Mouse (Mus musculus): ENCODE results near the gene Ggnbp2. TPM values are rescaled to one million over a fixed set of nuclear protein-coding genes. Genes with fewer than 3 reads are reported as not detected.

The Ggnbp2 gene
- polyA plus RNA-seq, 1 experiment from 2014 or later = 68.0 TPM

Small RNA genes lying within 50 kb of the gene (microRNA-seq; reads per million reads assigned to microRNA genes)
- not detected for gene Gm23564

Other genes with a start within 250 kb of the Ggnbp2 start
- gene Mrm1, start 51.3 kb downstream of the Ggnbp2 start, polyA plus RNA-seq (2014; fragmentation: Nextera tagmentation; extraction: Ambion mirVana) = 11.0 and 11.3 TPM in 2 replicates
- 11.7 and 12.9 TPM in 2 replicates for gene Dhrs11, start 41.8 kb downstream of the Ggnbp2 start, polyA plus RNA-seq (2014; fragmentation: Nextera tagmentation; extraction: Ambion mirVana)
- gene Myo19, start 9.3 kb upstream of the Ggnbp2 start, polyA plus RNA-seq (2014; fragmentation: Nextera tagmentation; extraction: Ambion mirVana) = 9.3 and 9.4 TPM in 2 replicates
- 3.0 and 4.2 TPM in 2 replicates for gene Pigw, start 9.5 kb upstream of the Ggnbp2 start, polyA plus RNA-seq (2014; fragmentation: Nextera tagmentation; extraction: Ambion mirVana)
- gene Znhit3, start 45.5 kb upstream of the Ggnbp2 start, polyA plus RNA-seq (2014; fragmentation: Nextera tagmentation; extraction: Ambion mirVana) = 54.9 and 64.3 TPM in 2 replicates
- gene Car4, start 87.0 kb upstream of the Ggnbp2 start, polyA plus RNA-seq (2014; fragmentation: Nextera tagmentation; extraction: Ambion mirVana) = 0.48 and 0.62 TPM in 2 replicates